Mouse (Mus musculus): Measurements from ENCODE around the gene Gsdmc4. TPM values are rescaled to one million over a fixed set of nuclear protein-coding genes. Genes with fewer than 3 reads are reported as not detected.

The Gsdmc4 gene
- 0.04 and 0.07 TPM in 2 replicates for polyA plus RNA-seq (2012; rRNA removed)

GRCm38 (mm10) chr15:63912197-63912596, at the start of gene Gsdmc4:
TSS of gene Gsdmc4 (minus strand) at chr15:63912297.

GRCm38 (mm10) chr15:63878458-63878857, 33.6 kb downstream of the Gsdmc4 start, which contains the start of gene Gsdmc3:
TSS of gene Gsdmc3 (minus strand) at chr15:63878558.

Other genes with a start within 250 kb of the Gsdmc4 start
- gene Gsdmc2, start 67.1 kb downstream of the Gsdmc4 start, polyA plus RNA-seq (2012; rRNA removed) = not detected in 2 replicates
- not detected in 2 replicates for gene Gsdmc3, start 33.7 kb downstream of the Gsdmc4 start, polyA plus RNA-seq (2012; rRNA removed)
- gene Fam49b, start 148.2 kb upstream of the Gsdmc4 start, polyA plus RNA-seq (2012; rRNA removed) = 56.5 and 88.3 TPM in 2 replicates